Mouse (Mus musculus) olfactory bulb, adult 2 months (tissue): Measurements from ENCODE around the gene Tbx2. TPM values are rescaled to one million over a fixed set of nuclear protein-coding genes. Genes with fewer than 3 reads are reported as not detected.
A peak's percentile ranks its signal among the peaks of the same experiment; 100 is the strongest.

Experiments used
- H3K27ac ChIP-seq: fragments of 200-500 bp; 2 replicates; pipeline ENCODE4 v1.5.1; 2012; ENCODE audit warnings: low read depth, low read length; ENCODE audit not compliant: insufficient read depth
- H3K4me1 ChIP-seq: fragments of 200-500 bp; 2 replicates; pipeline ENCODE4 v1.6.1; 2012; ENCODE audit warnings: low read length; ENCODE audit not compliant: control insufficient read depth, insufficient read depth
- H3K4me3 ChIP-seq: fragments of 200-500 bp; 2 replicates; pipeline ENCODE4 v1.5.1; 2012; ENCODE audit warnings: mild to moderate bottlenecking, low read depth, low read length, moderate library complexity; ENCODE audit not compliant: insufficient read depth
- CTCF ChIP-seq: fragments of 200-500 bp; IDR thresholded peaks from 2 replicates; pipeline ENCODE4 v1.5.1; 2012; ENCODE audit warnings: low read depth, mild to moderate bottlenecking, low read length, moderate library complexity; ENCODE audit not compliant: insufficient read depth
- POLR2A ChIP-seq: fragments of 200-500 bp; IDR thresholded peaks from 2 replicates; pipeline ENCODE4 v1.6.1; 2012; ENCODE audit warnings: mild to moderate bottlenecking, low read depth, low read length, moderate library complexity; ENCODE audit not compliant: insufficient read depth
- WGBS: fragments of 180-500 bp; shearing (Covaris S2); methylation state at CpG from one replicate; pipeline ENCODE4 v1.1.7; 2018; 5-methylcytosine and 5-hydroxymethylcytosine counted together
- polyA plus RNA-seq: library from polyadenylated mRNA; stranded (reverse); fragments of >200 nt; gene quantifications from 2 replicates; pipeline ENCODE4 v1.2.4, GENCODE M21; 2012; ENCODE audit warnings: low replicate concordance; ENCODE audit not compliant: missing spikeins, insufficient read depth, insufficient read length

Gene Tbx2
- polyA plus RNA-seq = not detected in 2 replicates

DNA sequence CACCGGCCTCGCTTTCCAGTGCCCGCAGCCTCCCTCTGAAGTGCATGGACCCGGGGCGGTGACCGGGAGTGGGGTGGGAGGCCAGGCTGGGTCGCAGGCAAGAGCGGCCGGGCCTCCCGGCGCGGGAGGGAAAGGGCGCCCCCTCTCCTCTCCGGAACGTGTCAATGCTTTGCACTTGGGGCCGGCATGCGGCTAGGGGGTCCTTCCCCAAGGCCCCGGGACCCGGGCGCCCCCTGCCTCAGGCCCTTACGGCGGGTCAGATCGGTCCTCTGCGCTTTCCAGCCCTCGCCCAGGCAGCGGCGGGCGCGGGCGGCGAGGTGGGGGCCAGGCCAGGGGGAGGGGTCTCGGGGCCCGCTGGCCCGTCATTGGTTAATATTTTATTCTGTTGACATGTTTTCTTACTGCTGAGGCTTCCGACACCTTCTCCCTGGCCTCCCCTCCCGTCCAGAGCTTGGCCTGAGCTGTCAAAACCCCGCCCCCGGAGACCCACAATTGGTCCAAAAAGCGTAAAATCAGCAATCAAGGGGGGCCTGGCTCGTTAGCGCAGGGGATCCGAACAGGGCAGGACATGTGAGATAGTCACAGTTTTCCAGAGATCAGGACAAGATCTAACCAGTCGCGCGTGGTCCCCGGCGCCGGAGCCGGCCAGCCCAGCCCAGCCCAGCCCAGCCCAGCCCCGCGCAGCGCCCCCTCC is at the start of gene Tbx2:
Tbx2 (plus strand) TSS at position 321 of the 694 bp plus-strand sequence.
- H3K4me3 ChIP-seq = peak within 1 kb of the TSS; percentile 27; the same call in 1 of the 2 replicates
- WGBS = 2% methylated on average over 52 of the region's 52 CpGs
- H3K27ac ChIP-seq = no peak within 1 kb of the TSS
- 0 out of 2 replicates have a peak, but pooled peaks cover 9% of the 10 kb centered on the region for H3K4me1 ChIP-seq
- TF ChIP-seq CTCF (no peak), POLR2A (no peak)

- H3K4me1 ChIP-seq = no peaks in the 10 kb centered on the region
- no peak for TF ChIP-seq CTCF
- TF ChIP-seq POLR2A = no peak
- 84% methylated on average over 3 of the region's 3 CpGs for WGBS
- no peak overlapping the region for H3K27ac ChIP-seq
- H3K4me3 ChIP-seq = no peak overlapping the region
Measured at GRCm38 (mm10) chr11:85786113-85786718, 46.1 kb upstream of the Tbx2 start.

DNA sequence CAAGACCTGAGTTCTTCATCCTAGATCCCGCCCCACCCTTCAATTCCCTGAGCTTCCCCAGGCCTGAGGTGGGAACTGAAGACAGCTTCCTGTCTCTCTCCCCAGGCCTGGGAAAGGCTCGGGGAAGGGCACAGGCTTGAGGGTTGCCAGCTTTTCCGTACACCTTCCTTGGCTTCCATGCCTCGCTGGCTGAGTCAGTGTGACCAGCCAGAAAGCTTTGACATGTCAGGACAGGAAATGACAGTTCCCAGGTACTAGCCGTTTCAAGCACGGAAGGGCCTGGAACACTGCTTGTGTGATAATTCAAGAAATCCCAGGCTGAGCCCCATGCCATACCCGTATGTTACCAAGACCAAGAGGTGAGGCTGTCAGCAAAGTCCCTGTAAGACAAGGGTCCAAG is 42.6 kb upstream of the Tbx2 start:
- no peak for TF ChIP-seq POLR2A
- TF ChIP-seq CTCF = no peak
- no peaks in the 10 kb centered on the region for H3K4me1 ChIP-seq
- no peak overlapping the region for H3K27ac ChIP-seq
- 96% methylated on average over 7 of the region's 7 CpGs for whole genome bisulfite sequencing
- no peak overlapping the region for H3K4me3 ChIP-seq

DNA sequence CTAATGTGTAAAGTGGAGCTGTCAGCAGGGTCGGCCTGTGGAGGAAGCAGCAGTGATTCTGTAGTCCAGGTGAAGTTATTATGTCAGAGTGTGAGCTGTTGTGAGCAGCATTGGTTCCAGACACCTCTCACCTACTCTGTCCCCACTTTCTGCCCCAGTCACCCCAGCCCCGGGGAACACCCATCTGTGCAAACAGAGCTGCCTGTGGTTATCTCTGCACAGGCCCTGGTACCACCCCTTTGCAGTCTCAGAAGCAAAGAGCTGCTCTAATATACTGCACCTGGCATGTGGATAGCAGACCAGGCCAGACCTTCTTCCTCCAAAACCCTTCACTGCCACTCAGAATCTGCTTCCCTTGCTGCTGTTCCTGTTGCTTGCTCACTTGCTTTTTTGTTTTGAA is 42.1 kb upstream of the Tbx2 start:
- no peak overlapping the region for H3K4me3 ChIP-seq
- no peak overlapping the region for H3K27ac ChIP-seq
- TF ChIP-seq POLR2A = no peak
- TF ChIP-seq CTCF = no peak
- no peaks in the 10 kb centered on the region for H3K4me1 ChIP-seq
- 93% methylated on average over 2 of the region's 2 CpGs for WGBS

DNA sequence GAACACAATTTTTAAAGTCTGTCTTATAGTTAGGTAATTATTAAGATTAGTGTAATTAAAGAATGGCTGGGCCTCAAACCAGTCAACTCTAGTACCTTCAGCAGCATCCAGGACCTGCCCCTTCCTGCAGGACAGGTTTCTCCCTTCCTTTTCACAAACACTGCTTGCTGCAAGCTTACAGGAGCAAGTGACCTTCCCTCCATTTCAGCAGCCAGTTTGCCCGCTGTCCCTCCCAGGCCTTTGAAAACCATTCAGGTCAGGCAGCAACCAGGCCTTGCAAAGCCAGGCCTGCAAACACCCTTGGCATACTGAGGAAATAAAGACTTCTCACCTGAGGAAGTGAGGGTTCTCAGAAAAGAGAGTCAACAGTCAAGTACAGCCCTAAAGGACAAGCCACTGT is 41.1 kb upstream of the Tbx2 start:
- WGBS = 100% methylated on average over 1 of the region's 1 CpGs
- Histone ChIP-seq H3K27ac (no peak overlapping the region), H3K4me1 (no peaks in the 10 kb centered on the region), H3K4me3 (no peak overlapping the region)
- TF ChIP-seq CTCF = no peak

- Histone ChIP-seq H3K4me1 (no peaks in the 10 kb centered on the region), H3K4me3 (no peak overlapping the region), H3K27ac (no peak overlapping the region)
- WGBS = 86% methylated on average over 12 of the region's 12 CpGs
- TF ChIP-seq CTCF = no peak
- no peak for TF ChIP-seq POLR2A
Measured at GRCm38 (mm10) chr11:85792534-85793215, 39.7 kb upstream of the Tbx2 start.

DNA sequence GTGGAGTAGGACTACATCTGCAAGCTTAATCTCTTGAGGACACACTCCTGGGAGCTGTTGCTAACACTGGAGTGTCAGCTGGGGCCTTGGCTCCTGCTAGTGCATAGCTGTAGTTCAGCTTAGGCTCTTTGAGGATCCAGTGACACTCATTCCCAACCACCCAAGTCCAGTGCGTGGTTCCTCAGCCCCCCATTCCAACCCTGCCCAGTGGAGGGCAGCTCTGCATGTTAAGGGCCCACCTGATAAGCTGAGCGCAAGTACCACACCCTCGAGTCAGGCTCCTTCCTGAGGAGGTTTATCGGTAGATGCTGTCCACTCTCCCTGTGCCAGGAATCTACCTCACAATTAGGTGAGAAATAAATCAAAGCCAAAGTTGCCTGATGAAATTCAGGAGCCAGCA is 32.9 kb upstream of the Tbx2 start:
- Histone ChIP-seq H3K27ac (no peak overlapping the region), H3K4me3 (no peak overlapping the region), H3K4me1 (no peaks in the 10 kb centered on the region)
- TF ChIP-seq POLR2A = no peak
- TF ChIP-seq CTCF = no peak
- 94% methylated on average over 4 of the region's 4 CpGs for WGBS

DNA sequence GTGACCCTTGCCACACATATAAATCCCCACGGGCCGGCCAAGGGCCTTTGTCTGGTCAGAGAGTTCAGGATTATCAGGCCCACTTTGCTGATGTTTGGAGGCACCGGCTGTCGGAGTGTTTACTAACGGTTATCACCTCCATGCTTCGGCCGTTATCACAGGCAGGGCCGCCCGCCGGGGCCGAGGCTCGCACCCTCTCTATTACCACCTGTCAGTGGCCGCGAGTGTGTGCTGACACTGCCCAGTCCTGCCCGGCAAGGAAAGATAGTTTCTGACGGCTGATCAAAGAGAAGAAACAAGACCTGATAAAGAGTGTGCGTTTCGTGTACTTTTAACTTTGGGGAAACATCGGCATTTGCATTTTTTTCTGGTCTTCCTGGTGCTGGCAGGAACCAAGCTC is 32.5 kb upstream of the Tbx2 start:
- Histone ChIP-seq H3K4me1 (no peaks in the 10 kb centered on the region), H3K4me3 (no peak overlapping the region), H3K27ac (no peak overlapping the region)
- TF ChIP-seq CTCF (no peak), POLR2A (no peak)
- 94% methylated on average over 19 of the region's 19 CpGs for WGBS

GRCm38 (mm10) chr11:85800380-85800779 is 32.0 kb upstream of the Tbx2 start:
- Histone ChIP-seq H3K27ac (no peak overlapping the region), H3K4me3 (no peak overlapping the region), H3K4me1 (no peaks in the 10 kb centered on the region)
- 94% methylated on average over 11 of the region's 11 CpGs for WGBS
- TF ChIP-seq CTCF (no peak), POLR2A (no peak)
